Mouse (Mus musculus) lung, embryonic 14.5 days (tissue): Measurements from ENCODE around the gene Ifit3. TPM values are rescaled to one million over a fixed set of nuclear protein-coding genes. Genes with fewer than 3 reads are reported as not detected.
"Not testable (repeated sequence)": the region's sequence is repeated elsewhere in the genome, so short reads cannot be mapped to it uniquely, and the experiment has no call there.

Experiments
- ATAC-seq: fragments of 200-750 bp; cut with Nextera tagmentation; 2 replicates; pipeline ENCODE4 v1.8.0; 2017; ENCODE audit warnings: mild to moderate bottlenecking, moderate TSS enrichment, moderate library complexity; ENCODE audit not compliant: insufficient read depth
- DNase-seq: peaks from one replicate; pipeline ENCODE4 v3.0.0-alpha.2; 2015
- H3K27ac ChIP-seq: fragments of 300-500 bp; sonication (generic); 2 replicates; pipeline ENCODE4 v1.5.1; 2014; ENCODE audit warnings: low read depth, mild to moderate bottlenecking, moderate library complexity
- H3K27me3 ChIP-seq: fragments of 300-500 bp; sonication (generic); 2 replicates; pipeline ENCODE4 v1.6.1; 2014; ENCODE audit warnings: low read length, control low read depth; ENCODE audit not compliant: insufficient read depth
- H3K36me3 ChIP-seq: fragments of 300-500 bp; sonication (generic); 2 replicates; pipeline ENCODE4 v1.6.1; 2014; ENCODE audit warnings: control low read depth; ENCODE audit not compliant: insufficient read depth
- H3K4me1 ChIP-seq: fragments of 300-500 bp; sonication (generic); 2 replicates; pipeline ENCODE4 v1.6.1; 2014; ENCODE audit warnings: antibody characterized with exemption, control low read depth; ENCODE audit not compliant: insufficient read depth
- H3K4me2 ChIP-seq: fragments of 300-500 bp; sonication (generic); 2 replicates; pipeline ENCODE4 v1.6.1; 2014; ENCODE audit warnings: mild to moderate bottlenecking
- H3K4me3 ChIP-seq: fragments of 300-500 bp; sonication (generic); 2 replicates; pipeline ENCODE4 v1.5.1; 2014; ENCODE audit warnings: low read depth, low read length
- H3K9ac ChIP-seq: fragments of 300-500 bp; sonication (generic); 2 replicates; pipeline ENCODE4 v1.6.1; 2014
- H3K9me3 ChIP-seq: fragments of 300-500 bp; sonication (generic); 2 replicates; pipeline ENCODE4 v1.6.1; 2016; ENCODE audit warnings: low read depth, low read length, control low read depth
- CTCF ChIP-seq: IDR thresholded peaks from 2 replicates; pipeline ENCODE4 v1.5.1; 2016; ENCODE audit warnings: antibody characterized with exemption, low read depth
- WGBS: fragments of 180-500 bp; shearing (Covaris S2); extraction: QIAGEN DNeasy Blood & Tissue Kit; methylation state at CpG from one replicate; pipeline ENCODE4 v1.1.7; 2014; 5-methylcytosine and 5-hydroxymethylcytosine counted together
- polyA plus RNA-seq: library from polyadenylated mRNA; unstranded; fragments of >200 nt; fragmentation: Nextera tagmentation; extraction: Ambion mirVana; gene quantifications from 2 replicates; pipeline ENCODE4 v1.2.1, GENCODE M21; 2014

Ifit3 gene
- 0.26 and 0.65 TPM in 2 replicates for polyA plus RNA-seq

DNA sequence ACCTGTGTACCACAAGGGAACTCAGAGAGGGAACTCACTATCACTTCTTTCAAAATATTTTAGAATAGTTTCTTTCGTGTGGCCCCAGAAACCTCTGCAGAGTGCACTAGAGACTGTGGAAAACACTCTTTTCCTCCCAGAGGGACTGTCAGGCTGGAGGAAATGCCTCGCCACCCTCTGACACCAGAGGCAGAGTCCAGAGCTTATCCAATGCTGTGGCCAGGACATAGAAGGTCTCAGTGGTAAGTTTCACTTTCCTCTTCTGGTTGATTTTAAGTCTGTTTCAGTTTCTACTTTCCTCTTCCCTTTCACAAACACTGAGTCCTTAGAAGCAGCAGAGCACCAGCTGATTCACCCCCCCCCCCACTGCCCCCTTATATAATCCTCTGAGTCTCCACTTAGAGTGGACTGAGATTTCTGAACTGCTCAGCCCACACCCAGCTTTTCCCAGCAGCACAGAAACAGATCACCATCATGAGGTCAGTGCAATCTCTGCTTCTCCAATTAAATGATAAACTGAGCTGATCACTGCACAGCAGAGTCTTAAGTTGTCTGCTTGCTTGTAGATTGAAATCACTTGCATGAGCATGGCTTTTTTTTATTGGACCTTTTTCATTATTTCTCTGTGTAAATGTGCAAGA lies at the start of gene Ifit3:
Gene Ifit3 (plus strand): TSS at position 406 of the 641 bp plus-strand sequence.
- not testable (repeated sequence) for H3K36me3 ChIP-seq, H3K4me3 ChIP-seq, H3K9me3 ChIP-seq, ATAC-seq, DNase-seq, H3K27ac ChIP-seq, H3K27me3 ChIP-seq, H3K4me2 ChIP-seq, H3K9ac ChIP-seq, H3K4me1 ChIP-seq
- 48% methylated on average over 2 of the region's 2 CpGs for WGBS

DNA sequence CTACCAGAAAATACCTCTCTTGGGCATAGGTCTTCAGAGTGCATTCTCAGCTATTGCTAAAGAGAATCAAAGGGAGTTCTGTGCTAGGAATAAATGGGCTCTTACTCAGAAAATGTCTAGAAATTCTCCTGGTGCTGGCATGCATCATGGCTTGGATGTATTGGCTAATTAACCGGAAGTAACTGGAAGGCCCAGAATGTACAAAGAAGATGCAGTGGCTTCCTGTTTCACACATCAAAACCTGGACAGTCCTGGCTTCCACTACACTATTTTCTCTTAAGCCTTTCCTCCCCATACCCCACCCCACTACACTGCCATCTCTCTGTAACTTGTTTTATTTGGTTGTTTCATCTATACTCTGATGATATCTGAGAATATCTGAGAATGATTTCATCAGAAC lies 43.9 kb upstream of the Ifit3 start:
- Histone ChIP-seq H3K36me3 (no peaks in the 10 kb centered on the region), H3K4me3 (no peak overlapping the region), H3K4me2 (no peak overlapping the region), H3K27me3 (no peaks in the 10 kb centered on the region), H3K9me3 (no peaks in the 10 kb centered on the region), H3K4me1 (no peaks in the 10 kb centered on the region), H3K27ac (no peak overlapping the region), H3K9ac (no peak overlapping the region)
- WGBS: 81% methylated on average over 1 of the region's 1 CpGs
- DNase-seq (no peak), ATAC-seq (no peak)
- no peak for TF ChIP-seq CTCF

GRCm38 (mm10) chr19:34546211-34546610 lies 37.1 kb upstream of the Ifit3 start:
- Histone ChIP-seq H3K27ac (no peak overlapping the region), H3K9me3 (no peaks in the 10 kb centered on the region), H3K4me2 (no peak overlapping the region), H3K4me3 (no peak overlapping the region), H3K9ac (no peak overlapping the region), H3K4me1 (no peaks in the 10 kb centered on the region), H3K36me3 (no peaks in the 10 kb centered on the region), H3K27me3 (no peaks in the 10 kb centered on the region)
- ATAC-seq: no peak
- DNase-seq: no peak
- TF ChIP-seq CTCF: no peak
- WGBS: 85% methylated on average over 4 of the region's 4 CpGs

DNA sequence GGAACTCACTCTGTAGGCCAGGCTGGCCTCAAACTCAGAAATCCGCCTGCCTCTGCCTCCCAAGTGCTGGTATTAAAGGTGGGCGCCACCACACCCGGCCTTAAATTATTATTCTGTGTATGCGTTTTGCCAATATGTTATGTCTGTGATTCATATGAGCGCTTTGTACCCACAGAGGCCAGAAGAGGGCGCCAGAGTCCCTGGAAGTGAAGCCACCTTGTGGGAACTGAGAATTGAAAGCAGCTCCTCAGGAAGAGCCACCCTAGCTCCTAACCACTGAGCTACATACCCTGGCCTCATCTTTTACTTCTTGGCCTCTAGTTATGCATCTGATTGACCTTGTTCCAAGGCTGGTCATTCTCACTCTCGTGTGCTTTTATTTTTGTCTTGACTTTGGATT lies 35.4 kb upstream of the Ifit3 start:
- no peaks in the 10 kb centered on the region for H3K36me3 ChIP-seq

GRCm38 (mm10) chr19:34550205-34550533 lies 33.2 kb upstream of the Ifit3 start:
- Histone ChIP-seq H3K9me3 (no peaks in the 10 kb centered on the region), H3K36me3 (no peaks in the 10 kb centered on the region), H3K9ac (no peak overlapping the region), H3K4me1 (peaks cover 10% of the 10 kb centered on the region; the same call in 1 of the 2 replicates), H3K27ac (peak overlapping the region; percentile 82), H3K4me2 (peak overlapping the region; percentile 66), H3K27me3 (no peaks in the 10 kb centered on the region), H3K4me3 (peak overlapping the region; percentile 45)
- no peak for ATAC-seq
- TF ChIP-seq CTCF: no peak
- no peak for DNase-seq
- WGBS: 32% methylated on average over 4 of the region's 4 CpGs

More for the DNA sequence above, 35.4 kb upstream of the Ifit3 start:
- Histone ChIP-seq H3K4me2 (no peak overlapping the region), H3K27ac (no peak overlapping the region), H3K9ac (no peak overlapping the region), H3K4me3 (no peak overlapping the region), H3K27me3 (no peaks in the 10 kb centered on the region), H3K9me3 (no peaks in the 10 kb centered on the region), H3K4me1 (peaks cover 3% of the 10 kb centered on the region; the same call in 1 of the 2 replicates)
- ATAC-seq: no peak
- peak; percentile 72 for TF ChIP-seq CTCF
- DNase-seq: peak; percentile 88
- WGBS: 32% methylated on average over 7 of the region's 7 CpGs

- Histone ChIP-seq H3K9ac (peak within 1 kb of the TSS; percentile 35; the same call in 1 of the 2 replicates), H3K4me3 (peak within 1 kb of the TSS; percentile 45), H3K9me3 (no peaks in the 10 kb centered on the region), H3K27ac (peak within 1 kb of the TSS; percentile 82), H3K4me2 (peak within 1 kb of the TSS; percentile 66), H3K4me1 (peaks cover 10% of the 10 kb centered on the region; the same call in 1 of the 2 replicates), H3K27me3 (no peaks in the 10 kb centered on the region), H3K36me3 (no peaks in the 10 kb centered on the region)
- TF ChIP-seq CTCF: peak; percentile 80
- DNase-seq: peak; percentile 93
- peak; percentile 97 for ATAC-seq
- under 1% methylated on average over 22 of the region's 22 CpGs for WGBS
Measured at GRCm38 (mm10) chr19:34550534-34551223, 32.7 kb upstream of the Ifit3 start, which contains the start of gene Ifit2. TSS of gene Ifit2 (plus strand) at chr19:34550694.

- ATAC-seq: no peak
- H3K27ac ChIP-seq: peak overlapping the region; percentile 39
- no peaks in the 10 kb centered on the region for H3K36me3 ChIP-seq
- peaks cover 10% of the 10 kb centered on the region; the same call in 1 of the 2 replicates for H3K4me1 ChIP-seq
- H3K9ac ChIP-seq: 0 out of 2 replicates have a peak overlapping the region, but pooled peaks have one; percentile 17
- TF ChIP-seq CTCF: no peak
- WGBS: 38% methylated on average over 5 of the region's 5 CpGs
- peak overlapping the region; percentile 49 for H3K4me2 ChIP-seq
- H3K27me3 ChIP-seq: no peaks in the 10 kb centered on the region
- no peaks in the 10 kb centered on the region for H3K9me3 ChIP-seq
- peak; percentile 67 for DNase-seq
- peak overlapping the region; percentile 3; the same call in 1 of the 2 replicates for H3K4me3 ChIP-seq
Measured at GRCm38 (mm10) chr19:34551981-34552380, 31.4 kb upstream of the Ifit3 start.
